Mouse (Mus musculus) ES-E14 (cell line): Measurements from ENCODE around the gene Syap1.

Experiments
- HCFC1 ChIP-seq: IDR thresholded peaks from 2 replicates; pipeline ENCODE4 v1.6.1; 2012; ENCODE audit warnings: low read length, inconsistent platforms, borderline replicate concordance; ENCODE audit not compliant: insufficient read depth
- ZNF384 ChIP-seq: IDR thresholded peaks from 2 replicates; pipeline ENCODE4 v1.6.1; 2012; ENCODE audit warnings: low read depth, low read length, inconsistent platforms

GRCm38 (mm10) chrX:162931467-162931866, 43.2 kb upstream of the Syap1 start:
- no peak for TF ChIP-seq HCFC1
- no peak for TF ChIP-seq ZNF384
